25 mouse cellular contexts compared by ENCODE assay signal in the genomic region with DNA sequence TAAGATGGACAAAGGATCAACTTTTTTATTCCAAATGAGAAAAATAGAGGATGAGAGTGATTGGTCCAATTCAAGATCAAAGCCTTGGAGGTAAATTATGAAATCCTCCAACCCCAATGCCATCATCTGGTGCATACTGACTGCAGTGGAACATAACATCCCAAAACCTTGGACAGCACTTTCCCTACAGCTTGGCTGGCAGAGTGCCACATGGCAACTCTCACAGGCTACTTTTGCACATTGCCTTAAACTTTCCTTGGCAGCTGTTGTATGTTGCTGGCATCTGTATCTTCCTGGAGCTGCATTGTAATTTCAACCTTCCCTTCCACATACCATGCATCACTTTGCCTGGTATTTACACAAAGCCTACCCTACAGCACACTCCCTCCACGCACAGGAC. TPM values are rescaled to one million over a fixed set of nuclear protein-coding genes. Genes with fewer than 3 reads are reported as not detected.
DNase-seq lines count a peak whose midpoint lies in the region; ATAC-seq and TF ChIP-seq lines count a peak whose summit lies in the region.
"Had no signal": no experiment of that assay in that cellular context is flagged by ENCODE, and none has a peak within 500 bp of the region (broad histone marks: within the 10 kb centered on the region; RNA-seq: fewer than 3 reads in every experiment).

No protein-coding gene starts in this region.

- H3K27ac ChIP-seq in stomach, postnatal 0 days (replicated peaks) = no peak overlapping the region
- H3K27ac ChIP-seq: embryonic facial prominence, embryonic 15.5 days; limb, embryonic 12.5 days; liver, embryonic 12.5 days; midbrain, embryonic 12.5 days; neural tube, embryonic 15.5 days had no signal

- no peak overlapping the region for H3K4me3 ChIP-seq in stomach, postnatal 0 days (ENCODE audit: low read depth, low read length)
- H3K4me3 ChIP-seq: embryonic facial prominence, embryonic 15.5 days; limb, embryonic 12.5 days; liver, embryonic 12.5 days; midbrain, embryonic 12.5 days; neural tube, embryonic 15.5 days had no signal

- no peaks in the 10 kb centered on the region for H3K4me1 ChIP-seq in stomach, postnatal 0 days (replicated peaks; ENCODE audit: control insufficient read depth, insufficient read depth)
- H3K4me1 ChIP-seq: embryonic facial prominence, embryonic 15.5 days; limb, embryonic 12.5 days; liver, embryonic 12.5 days; midbrain, embryonic 12.5 days; neural tube, embryonic 15.5 days had no signal

- H3K4me2 ChIP-seq in stomach, postnatal 0 days (replicated peaks; ENCODE audit: low read depth) = no peak overlapping the region
- H3K4me2 ChIP-seq: embryonic facial prominence, embryonic 15.5 days; heart, embryonic 11.5 days; limb, embryonic 12.5 days; liver, embryonic 12.5 days; midbrain, embryonic 12.5 days; neural tube, embryonic 15.5 days had no signal

- no peak overlapping the region for H3K9ac ChIP-seq in stomach, postnatal 0 days (ENCODE audit: low read length)
- H3K9ac ChIP-seq: embryonic facial prominence, embryonic 15.5 days; limb, embryonic 12.5 days; liver, embryonic 12.5 days; midbrain, embryonic 12.5 days; neural tube, embryonic 15.5 days had no signal

- 22% methylated on average over 1 of the region's 1 CpGs for WGBS in stomach, postnatal 0 days

- ATAC-seq in frontal cortex, adult (ENCODE audit: low TSS enrichment) = 0 out of 2 replicates have a peak, but pooled peaks have one; percentile 31
- ATAC-seq in stomach, postnatal 0 days (ENCODE audit: low FRiP score, low TSS enrichment) = no peak
- ATAC-seq: activated CD4-positive, CD25-positive, alpha-beta regulatory T cell, adult 4 months; forebrain, embryonic 16.5 days; liver, embryonic 12.5 days had no signal

- H3K36me3 ChIP-seq in stomach, postnatal 0 days (ENCODE audit: control insufficient read depth, insufficient read depth, low read length) = no peaks in the 10 kb centered on the region
- H3K36me3 ChIP-seq: embryonic facial prominence, embryonic 15.5 days; limb, embryonic 12.5 days; liver, embryonic 12.5 days; midbrain, embryonic 12.5 days; neural tube, embryonic 15.5 days had no signal

- no peak for DNase-seq in frontal cortex, postnatal 36 days (ENCODE audit: low spot score in 2 of 2)
- DNase-seq in kidney, postnatal 14 days = peak; percentile 2
- DNase-seq in kidney, postnatal 36 days = no peak
- peak; percentile 9 for DNase-seq in right cerebral cortex, postnatal 14 days
- DNase-seq in right cerebral cortex, adult 2 months (ENCODE audit: low spot score in 2 of 2) = no peak
- peak; percentile 12 for DNase-seq in stomach, postnatal 0 days (ENCODE audit: low spot score)
- no peak for DNase-seq in frontal cortex, postnatal 10 days (ENCODE audit: low spot score in 2 of 2)
- DNase-seq: cerebellum, adult 11-12 months; cerebellum, postnatal 36 days; embryo, embryonic 11 days; heart, adult 11 months; kidney, adult 11 months; lung, adult 18-20 months; thymus, postnatal 14 days had no signal

- no peak for TF ChIP-seq EP300 in stomach, postnatal 0 days (optimal IDR thresholded peaks at IDR 0.05)

- H3K9me3 ChIP-seq in stomach, postnatal 0 days (ENCODE audit: control insufficient read depth, low read length) = no peaks in the 10 kb centered on the region
- H3K9me3 ChIP-seq: embryonic facial prominence, embryonic 15.5 days; limb, embryonic 12.5 days; liver, embryonic 12.5 days; midbrain, embryonic 12.5 days; neural tube, embryonic 15.5 days had no signal

- H3K27me3 ChIP-seq in stomach, postnatal 0 days (ENCODE audit: control insufficient read depth, insufficient read depth, low read length) = no peaks in the 10 kb centered on the region
- H3K27me3 ChIP-seq: embryonic facial prominence, embryonic 15.5 days; limb, embryonic 12.5 days; liver, embryonic 12.5 days; midbrain, embryonic 12.5 days; neural tube, embryonic 15.5 days had no signal

- no peak for TF ChIP-seq CTCF in stomach, postnatal 0 days (IDR thresholded peaks at IDR 0.05; ENCODE audit: low read depth)

RNA-seq across cellular contexts. Expression of a gene that starts 19.6 kb away (rescaled TPM):
- 0.29 and 0.38 TPM in 2 replicates for polyA plus RNA-seq in stomach, postnatal 0 days (2015; fragmentation: Nextera tagmentation; extraction: Ambion mirVana)
- polyA plus RNA-seq: activated CD4-positive, CD25-positive, alpha-beta regulatory T cell, adult 4 months; C2C12; heart, postnatal 0 days had no signal

Comparison
In these comparisons a context has a peak if more than half of its experiments do, and no peak if none do; other contexts are left out.
1. DNase-seq: peak in kidney, postnatal 14 days (single experiment), right cerebral cortex, postnatal 14 days (single experiment) and stomach, postnatal 0 days (single experiment); none in frontal cortex, postnatal 36 days (0 of 2), kidney, postnatal 36 days (0 of 2), right cerebral cortex, adult 2 months (0 of 2) and frontal cortex, postnatal 10 days (0 of 2).